Mouse (Mus musculus) CH12.LX (cell line): Measurements from ENCODE around the gene Xpo4. TPM values are rescaled to one million over a fixed set of nuclear protein-coding genes. Genes with fewer than 3 reads are reported as not detected.

ENCODE experiments used
- DNase-seq: peaks from one replicate; pipeline ENCODE4 v3.0.0-alpha.2; 2013; ENCODE audit errors: extremely low read depth
- H3K27ac ChIP-seq: 2 replicates; pipeline ENCODE4 v1.5.1; 2012; ENCODE audit warnings: low read depth, mild to moderate bottlenecking, control low read depth, moderate library complexity; ENCODE audit not compliant: insufficient read depth
- H3K27me3 ChIP-seq: replicated peaks from 2 replicates; pipeline ENCODE3; 2012; ENCODE audit warnings: inconsistent platforms
- H3K36me3 ChIP-seq, 2 experiments: replicated peaks in 1 of 2; 2 replicates each; pipeline versions ENCODE3 to v1.6.1; 2012; ENCODE audit warnings: inconsistent platforms in 1 of 2, low read length in 1 of 2, mild to moderate bottlenecking in 1 of 2, mixed read lengths in 1 of 2, moderate library complexity in 1 of 2; ENCODE audit not compliant: control insufficient read depth in 1 of 2, insufficient read depth in 1 of 2
- H3K4me1 ChIP-seq, 2 experiments: 2 replicates each; pipeline ENCODE4 v1.6.1; 2012; ENCODE audit warnings: inconsistent platforms in 1 of 2, moderate library complexity in 1 of 2; ENCODE audit not compliant: insufficient read depth in 2 of 2, control insufficient read depth in 1 of 2
- H3K4me2 ChIP-seq: 2 replicates; pipeline ENCODE4 v1.6.1; 2012; ENCODE audit warnings: low read depth, mild to moderate bottlenecking, control low read depth; ENCODE audit not compliant: poor library complexity, insufficient read depth, severe bottlenecking
- H3K4me3 ChIP-seq, 3 experiments: fragments of 150-350 bp in 1 of 3; sonication (generic) in 1 of 3; replicated peaks in 1 of 3; 2 replicates each; pipeline versions ENCODE3 to v1.5.1; 2011 to 2012; ENCODE audit warnings: low read depth in 2 of 3, low read length in 2 of 3, mild to moderate bottlenecking in 2 of 3, moderate library complexity in 2 of 3, control low read depth in 1 of 3, improper control_type of control experiment in 1 of 3, inconsistent platforms in 1 of 3, mixed read lengths in 1 of 3; ENCODE audit not compliant: poor library complexity in 1 of 3
- H3K79me2 ChIP-seq: replicated peaks from 2 replicates; pipeline ENCODE4 v1.6.1; 2012; ENCODE audit warnings: mild to moderate bottlenecking, moderate library complexity; ENCODE audit not compliant: control insufficient read depth, poor library complexity, insufficient read depth, severe bottlenecking; ENCODE audit errors: extremely low read depth
- H3K9ac ChIP-seq: 2 replicates; pipeline ENCODE4 v1.6.1; 2012; ENCODE audit warnings: low read depth, mild to moderate bottlenecking, control low read depth, moderate library complexity; ENCODE audit not compliant: insufficient read depth
- H3K9me3 ChIP-seq: replicated peaks from 2 replicates; pipeline ENCODE3; 2012; ENCODE audit warnings: low read length, inconsistent platforms, mixed read lengths
- BHLHE40 ChIP-seq: IDR thresholded peaks from 2 replicates; pipeline ENCODE4 v1.6.1; 2011; ENCODE audit warnings: mild to moderate bottlenecking, low read depth, low read length, improper control_type of control experiment
- GABPA ChIP-seq: IDR thresholded peaks from 2 replicates; pipeline ENCODE4 v1.6.1; 2012; ENCODE audit warnings: low read depth, low read length, improper control_type of control experiment, inconsistent platforms; ENCODE audit not compliant: insufficient replicate concordance
- HCFC1 ChIP-seq: IDR thresholded peaks from 2 replicates; pipeline ENCODE4 v1.6.1; 2012; ENCODE audit warnings: low read depth, mild to moderate bottlenecking, inconsistent platforms, low read length, improper control_type of control experiment
- JUND ChIP-seq: conservative IDR thresholded peaks from 2 replicates; pipeline ENCODE4 v1.6.1; 2011; ENCODE audit warnings: low read depth, low read length, improper control_type of control experiment
- MAX ChIP-seq: IDR thresholded peaks from 2 replicates; pipeline ENCODE4 v1.6.1; 2011; ENCODE audit warnings: low read length, improper control_type of control experiment
- NELFE ChIP-seq: IDR thresholded peaks from 2 replicates; pipeline ENCODE4 v1.6.1; 2011; ENCODE audit warnings: low read depth, low read length, improper control_type of control experiment
- NRF1 ChIP-seq: IDR thresholded peaks from 2 replicates; pipeline ENCODE4 v1.6.1; 2014; ENCODE audit warnings: low read depth, mild to moderate bottlenecking, inconsistent platforms, low read length, improper control_type of control experiment, moderate library complexity
- PAX5 ChIP-seq: IDR thresholded peaks from 2 replicates; pipeline ENCODE4 v1.6.1; 2012; ENCODE audit warnings: low read length, inconsistent platforms, mixed read lengths
- POLR2A ChIP-seq: IDR thresholded peaks from 2 replicates; pipeline ENCODE4 v1.6.1; 2011; ENCODE audit warnings: low read depth, mild to moderate bottlenecking, improper control_type of control experiment, low read length
- RAD21 ChIP-seq: IDR thresholded peaks from 2 replicates; pipeline ENCODE4 v1.6.1; 2011; ENCODE audit warnings: low read depth, mild to moderate bottlenecking, low read length, improper control_type of control experiment, moderate library complexity
- RCOR1 ChIP-seq: conservative IDR thresholded peaks from 2 replicates; pipeline ENCODE4 v1.6.1; 2012; ENCODE audit warnings: low read depth, mild to moderate bottlenecking, inconsistent platforms, low read length, improper control_type of control experiment
- TBP ChIP-seq: conservative IDR thresholded peaks from 2 replicates; pipeline ENCODE4 v1.6.1; 2011; ENCODE audit warnings: low read depth, low read length, improper control_type of control experiment
- USF2 ChIP-seq: conservative IDR thresholded peaks from 2 replicates; pipeline ENCODE4 v1.6.1; 2011; ENCODE audit warnings: low read depth, low read length, improper control_type of control experiment
- ZMIZ1 ChIP-seq: IDR thresholded peaks from 2 replicates; pipeline ENCODE4 v1.6.1; 2012; ENCODE audit warnings: low read depth, mild to moderate bottlenecking, inconsistent platforms, low read length, improper control_type of control experiment
- dilution Hi-C: fragments of 300-500 bp; cut with MboI; formaldehyde crosslinking; loops from 2 replicates; pipeline ENCODE4 v1.14.3; 2020; ENCODE audit warnings: low sequenced_read_pairs; ENCODE audit not compliant: extremely low pct_unique_long_range_greater_than_20kb, extremely low pct_ligation_motif_present
- in situ Hi-C: fragments of 300-500 bp; cut with MboI; formaldehyde crosslinking; loops from 3 replicates; pipeline ENCODE4 v1.14.3; 2019; ENCODE audit warnings: low sequenced_read_pairs, low pct_ligation_motif_present, low pct_unique_long_range_greater_than_20kb, mixed read lengths
- polyA plus RNA-seq: library from polyadenylated mRNA; unstranded; fragments of >175 nt; gene quantifications from 2 replicates; pipeline ENCODE4 v1.2.1, GENCODE M21; 2012; ENCODE audit warnings: low read depth; ENCODE audit not compliant: insufficient read length
- total RNA-seq, 2 experiments: library from RNA; depleted of rRNA; stranded (reverse); fragments of 300-350 nt in 1 of 2; fragments of >200 nt in 1 of 2; gene quantifications; 2 replicates each; pipeline ENCODE4 v1.2.3; 2012 to 2014

Xpo4 gene
- total and polyA plus RNA-seq, 3 experiments, result 30.2 to 47.3 (median 43.0) TPM

GRCm38 (mm10) chr14:57709171-57709570, 43.9 kb upstream of the Xpo4 start:
- dilution Hi-C loops (no loop called here), in situ Hi-C loops (no loop called here)
- Histone ChIP-seq H3K4me2 (no peak overlapping the region), H3K27me3 (no peaks in the 10 kb centered on the region), H3K4me3 (no peak overlapping the region), H3K9ac (no peak overlapping the region), H3K79me2 (no peaks in the 10 kb centered on the region), H3K4me1 (peaks cover 0 to 4% of the 10 kb centered on the region in 2 experiments; a peak in 3 of 4 replicates), H3K27ac (no peak overlapping the region), H3K9me3 (no peaks in the 10 kb centered on the region), H3K36me3 (no peaks in the 10 kb centered on the region)
- DNase-seq, result no peak
- TF ChIP-seq RCOR1 (no peak), RAD21 (no peak), HCFC1 (no peak), GABPA (no peak), TBP (no peak), ZMIZ1 (no peak), NRF1 (no peak), PAX5 (no peak), NELFE (no peak), USF2 (no peak)

DNA sequence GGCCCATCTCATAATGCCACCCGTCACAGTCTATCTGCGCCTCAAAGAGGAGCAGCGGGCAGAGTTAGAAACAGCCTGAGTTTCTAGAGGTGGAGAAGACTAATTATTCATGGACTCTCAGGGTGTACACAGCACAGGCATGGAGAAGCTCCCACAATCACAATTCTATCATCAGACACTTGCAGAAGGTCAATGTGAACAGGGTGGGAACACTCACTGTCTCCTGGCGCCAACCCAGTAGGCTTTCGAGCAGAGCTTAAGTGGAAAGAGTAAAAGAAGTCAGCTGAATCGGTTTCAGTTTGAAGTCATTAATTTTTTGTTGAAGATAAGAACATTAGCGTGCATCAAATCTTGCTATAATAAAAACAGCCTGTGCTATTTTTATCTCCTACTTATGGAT, 43.4 kb upstream of the Xpo4 start:
- Histone ChIP-seq H3K9me3 (no peaks in the 10 kb centered on the region), H3K4me1 (peaks cover 0 to 4% of the 10 kb centered on the region in 2 experiments; a peak in 3 of 4 replicates), H3K36me3 (no peaks in the 10 kb centered on the region), H3K9ac (no peak overlapping the region), H3K27ac (no peak overlapping the region), H3K4me3 (no peak overlapping the region), H3K27me3 (no peaks in the 10 kb centered on the region), H3K4me2 (no peak overlapping the region), H3K79me2 (no peaks in the 10 kb centered on the region)
- in situ Hi-C loops, result no loop called here
- DNase-seq, result no peak
- no peak for TF ChIP-seq BHLHE40
- TF ChIP-seq POLR2A, result no peak
- no peak for TF ChIP-seq MAX
- TF ChIP-seq JUND, result no peak
- no peak for TF ChIP-seq NRF1
- dilution Hi-C loops, result no loop called here
